Mouse (Mus musculus) left cerebral cortex, postnatal 25 days (tissue): ENCODE results near the gene Slc12a6. TPM values are rescaled to one million over a fixed set of nuclear protein-coding genes. Genes with fewer than 3 reads are reported as not detected.

ENCODE experiments used
- DNase-seq, 2 experiments: peaks; one replicate each; pipeline ENCODE4 v3.0.0; 2022; ENCODE audit warnings: low spot score in 2 of 2, mixed read lengths in 1 of 2
- intact Hi-C: fragments of 180-260 bp; cut with DNase I; formaldehyde crosslinking; loops from one replicate; pipeline ENCODE4 v1.15.1; 2025
- total RNA-seq, 2 experiments: library from RNA; stranded (reverse); gene quantifications; 2 replicates each; pipeline ENCODE4 v1.2.3; 2021

Slc12a6 gene
- total RNA-seq: 100 to 1,000 TPM; 119 to 130 TPM

GRCm38 (mm10) chr2:112265448-112266241 lies at the start of gene Slc12a6:
Slc12a6 (plus strand) TSS chr2:112265825.
- peak; percentile 90 to 93 for DNase-seq
- intact Hi-C loops: loop anchor here (2.0 to 5.0 kb wide), 3 partner anchors 73 to 217 kb away; partner anchors contain the start of genes Chrm5 and Emc4

GRCm38 (mm10) chr2:112215977-112216376 lies 49.6 kb upstream of the Slc12a6 start:
- peak; percentile 21 to 56 for DNase-seq
- intact Hi-C loops: loop anchor here (2.0 to 10.0 kb wide), 2 partner anchors 19 to 1221 kb away; no protein-coding TSS in a partner anchor

GRCm38 (mm10) chr2:112217614-112218013 lies 48.0 kb upstream of the Slc12a6 start:
- no peak for DNase-seq
- intact Hi-C loops: loop anchor here (2.0 to 10.0 kb wide), 2 partner anchors 21 to 1223 kb away; no protein-coding TSS in a partner anchor

GRCm38 (mm10) chr2:112220880-112221279 lies 44.7 kb upstream of the Slc12a6 start:
- no peak for DNase-seq
- intact Hi-C loops: no loop called here

- intact Hi-C loops: no loop called here
- DNase-seq: peak in 1 of 2 experiments; percentile 57
Observed at GRCm38 (mm10) chr2:112222607-112223006, 43.0 kb upstream of the Slc12a6 start.

GRCm38 (mm10) chr2:112224356-112224755 lies 41.3 kb upstream of the Slc12a6 start:
- DNase-seq: peak in 1 of 2 experiments; percentile 84
- intact Hi-C loops: no loop called here

GRCm38 (mm10) chr2:112232623-112233022 lies 33.0 kb upstream of the Slc12a6 start:
- no peak for DNase-seq
- intact Hi-C loops: no loop called here

GRCm38 (mm10) chr2:112236620-112237019 lies 29.0 kb upstream of the Slc12a6 start:
- DNase-seq: no peak
- intact Hi-C loops: no loop called here

GRCm38 (mm10) chr2:112238006-112238405 lies 27.6 kb upstream of the Slc12a6 start:
- intact Hi-C loops: loop anchor here (2.0 kb wide), 1 partner anchor 23 kb away; the partner anchor contains the start of gene Nop10
- DNase-seq: no peak

- intact Hi-C loops: loop anchor here (2.0 kb wide), 1 partner anchor 21 kb away; the partner anchor contains the start of gene Nop10
- DNase-seq: peak; percentile 91
Observed at GRCm38 (mm10) chr2:112239212-112239934, 26.3 kb upstream of the Slc12a6 start, which contains the start of gene Lpcat4. Lpcat4 (plus strand) TSS chr2:112239468.

GRCm38 (mm10) chr2:112239935-112240721 lies 25.5 kb upstream of the Slc12a6 start:
- intact Hi-C loops: loop anchor here (2.0 kb wide), 1 partner anchor 21 kb away; the partner anchor contains the start of gene Nop10

GRCm38 (mm10) chr2:112241787-112242186 lies 23.8 kb upstream of the Slc12a6 start:
- intact Hi-C loops: no loop called here
- DNase-seq: no peak

More at GRCm38 (mm10) chr2:112239935-112240721, 25.5 kb upstream of the Slc12a6 start:
- no peak for DNase-seq

GRCm38 (mm10) chr2:112245307-112245706 lies 20.3 kb upstream of the Slc12a6 start:
- intact Hi-C loops: no loop called here
- no peak for DNase-seq

- DNase-seq: no peak
- intact Hi-C loops: no loop called here
Observed at GRCm38 (mm10) chr2:112246193-112246592, 19.4 kb upstream of the Slc12a6 start.

GRCm38 (mm10) chr2:112247323-112247722 lies 18.3 kb upstream of the Slc12a6 start:
- intact Hi-C loops: no loop called here
- DNase-seq: no peak

GRCm38 (mm10) chr2:112249780-112250453 lies 15.7 kb upstream of the Slc12a6 start:
- DNase-seq: peak in 1 of 2 experiments; percentile 85
- intact Hi-C loops: no loop called here

- intact Hi-C loops: no loop called here
- DNase-seq: no peak
Observed at GRCm38 (mm10) chr2:112254675-112255515, 10.7 kb upstream of the Slc12a6 start.
